In genomic region chr12:118303066-118303465, GRCm38 (mm10) we compare ENCODE assay signal across 8 mouse cellular contexts. TPM values are rescaled to one million over a fixed set of nuclear protein-coding genes. Genes with fewer than 3 reads are reported as not detected.
DNase-seq lines count a peak whose midpoint lies in the region; ATAC-seq and TF ChIP-seq lines count a peak whose summit lies in the region.
"Had no signal": no experiment of that assay in that cellular context is flagged by ENCODE, and none has a peak within 500 bp of the region (broad histone marks: within the 10 kb centered on the region; RNA-seq: fewer than 3 reads in every experiment).

No protein-coding gene starts in this region.

- no peak for TF ChIP-seq CTCF in kidney, postnatal 0 days (IDR thresholded peaks at IDR 0.05; ENCODE audit: low read depth)
- TF ChIP-seq CTCF in midbrain, postnatal 0 days (IDR thresholded peaks at IDR 0.05): no peak

- H3K4me2 ChIP-seq in kidney, postnatal 0 days (ENCODE audit: low read length): 0 out of 2 replicates have a peak overlapping the region, but pooled peaks have one; percentile 86
- H3K4me2 ChIP-seq in embryonic facial prominence, embryonic 13.5 days: peak overlapping the region; percentile 64
- H3K4me2 ChIP-seq in hindbrain, embryonic 15.5 days: peak overlapping the region; percentile 81
- H3K4me2 ChIP-seq in midbrain, postnatal 0 days (ENCODE audit: low read depth, low read length, poor library complexity, severe bottlenecking): peak overlapping the region; percentile 57; the same call in 1 of the 2 replicates

- no peaks in the 10 kb centered on the region for H3K27me3 ChIP-seq in kidney, postnatal 0 days (ENCODE audit: insufficient read depth, low read length)
- no peaks in the 10 kb centered on the region for H3K27me3 ChIP-seq in embryonic facial prominence, embryonic 13.5 days
- H3K27me3 ChIP-seq in hindbrain, embryonic 15.5 days: no peaks in the 10 kb centered on the region
- H3K27me3 ChIP-seq in midbrain, postnatal 0 days (ENCODE audit: insufficient read depth, low read length): no peaks in the 10 kb centered on the region

- no peaks in the 10 kb centered on the region for H3K36me3 ChIP-seq in kidney, postnatal 0 days (ENCODE audit: insufficient read depth, low read length)
- no peaks in the 10 kb centered on the region for H3K36me3 ChIP-seq in embryonic facial prominence, embryonic 13.5 days
- H3K36me3 ChIP-seq in hindbrain, embryonic 15.5 days: no peaks in the 10 kb centered on the region
- no peaks in the 10 kb centered on the region for H3K36me3 ChIP-seq in midbrain, postnatal 0 days (ENCODE audit: insufficient read depth, low read length)

- H3K9me3 ChIP-seq in kidney, postnatal 0 days (replicated peaks; ENCODE audit: low read length): no peaks in the 10 kb centered on the region
- no peaks in the 10 kb centered on the region for H3K9me3 ChIP-seq in embryonic facial prominence, embryonic 13.5 days
- H3K9me3 ChIP-seq in hindbrain, embryonic 15.5 days: no peaks in the 10 kb centered on the region
- no peaks in the 10 kb centered on the region for H3K9me3 ChIP-seq in midbrain, postnatal 0 days (ENCODE audit: low read length)

- H3K27ac ChIP-seq in kidney, postnatal 0 days: no peak overlapping the region
- H3K27ac ChIP-seq in embryonic facial prominence, embryonic 13.5 days: no peak overlapping the region
- H3K27ac ChIP-seq in hindbrain, embryonic 15.5 days (replicated peaks): peak overlapping the region; percentile 97
- H3K27ac ChIP-seq in midbrain, postnatal 0 days (ENCODE audit: low read depth, low read length): no peak overlapping the region

- H3K4me3 ChIP-seq in kidney, postnatal 0 days (replicated peaks; ENCODE audit: low read depth, low read length): no peak overlapping the region
- H3K4me3 ChIP-seq in embryonic facial prominence, embryonic 13.5 days: no peak overlapping the region; the same call in 1 of the 2 replicates
- H3K4me3 ChIP-seq in hindbrain, embryonic 15.5 days: peak overlapping the region; percentile 85
- H3K4me3 ChIP-seq in midbrain, postnatal 0 days (ENCODE audit: low read depth, low read length): peak overlapping the region; percentile 79; the same call in 1 of the 2 replicates

- no peaks in the 10 kb centered on the region for H3K4me1 ChIP-seq in kidney, postnatal 0 days (replicated peaks; ENCODE audit: insufficient read depth, low read length)
- peaks cover 23% of the 10 kb centered on the region for H3K4me1 ChIP-seq in embryonic facial prominence, embryonic 13.5 days
- peaks cover 27% of the 10 kb centered on the region for H3K4me1 ChIP-seq in hindbrain, embryonic 15.5 days (replicated peaks)
- H3K4me1 ChIP-seq in midbrain, postnatal 0 days (ENCODE audit: insufficient read depth, low read length): peaks cover 16% of the 10 kb centered on the region; the same call in 1 of the 2 replicates

- ATAC-seq in kidney, postnatal 0 days (replicated peaks; ENCODE audit: low FRiP score, low read depth): no peak
- ATAC-seq in embryonic facial prominence, embryonic 13.5 days (ENCODE audit: insufficient number of reproducible peaks, insufficient read depth, low FRiP score, low TSS enrichment, low read depth): no peak
- ATAC-seq in hindbrain, embryonic 15.5 days (ENCODE audit: low FRiP score, low read depth): no peak
- ATAC-seq in midbrain, postnatal 0 days (ENCODE audit: low FRiP score): no peak

- WGBS in kidney, postnatal 0 days: 95% methylated on average over 5 of the region's 5 CpGs
- 94% methylated on average over 5 of the region's 5 CpGs for WGBS in embryonic facial prominence, embryonic 13.5 days
- 95% methylated on average over 5 of the region's 5 CpGs for WGBS in hindbrain, embryonic 15.5 days
- 94% methylated on average over 5 of the region's 5 CpGs for WGBS in midbrain, postnatal 0 days

- no peak overlapping the region for H3K9ac ChIP-seq in kidney, postnatal 0 days (ENCODE audit: low read depth, low read length)
- no peak overlapping the region for H3K9ac ChIP-seq in embryonic facial prominence, embryonic 13.5 days
- H3K9ac ChIP-seq in hindbrain, embryonic 15.5 days: peak overlapping the region; percentile 65; the same call in 1 of the 2 replicates
- no peak overlapping the region for H3K9ac ChIP-seq in midbrain, postnatal 0 days (replicated peaks; ENCODE audit: low read length, poor library complexity, severe bottlenecking)

- no peak for DNase-seq in kidney, postnatal 0 days (ENCODE audit: low spot score)
- no peak for DNase-seq in kidney, postnatal 36 days
- DNase-seq in midbrain, postnatal 0 days (ENCODE audit: low spot score): no peak
- DNase-seq in left cerebral cortex, adult 18-20 months (ENCODE audit: low spot score in 2 of 2): no peak
- DNase-seq in urinary bladder, postnatal 10 days (ENCODE audit: low spot score): no peak
- DNase-seq: gastrocnemius, postnatal 10 days had no signal

RNA-seq across cellular contexts. Expression of gene Sp4, which starts 1.8 kb away (rescaled TPM):
- polyA plus RNA-seq in kidney, postnatal 0 days (2015; fragmentation: Nextera tagmentation; extraction: Ambion mirVana): 6.5 and 6.9 TPM in 2 replicates
- polyA plus RNA-seq in embryonic facial prominence, embryonic 13.5 days (2015; fragmentation: Nextera tagmentation; extraction: Ambion mirVana): 8.8 and 9.5 TPM in 2 replicates
- polyA plus RNA-seq in hindbrain, embryonic 15.5 days (2015; fragmentation: Nextera tagmentation; extraction: Ambion mirVana): 19.2 and 20.7 TPM in 2 replicates
- total RNA-seq in midbrain, postnatal 0 days (2014; rRNA removed): 50.8 and 55.2 TPM in 2 replicates
- 14.3 and 17.4 TPM in 2 replicates for polyA plus RNA-seq in midbrain, postnatal 0 days (2015; fragmentation: Nextera tagmentation; extraction: Ambion mirVana)
- 10 to 100 TPM; 31.3 to 32.4 TPM for total RNA-seq in left cerebral cortex, adult 18-20 months (2021)

Comparison
In these comparisons a context has a peak if more than half of its experiments do, and no peak if none do; other contexts are left out.
1. H3K4me3 ChIP-seq: peak in hindbrain, embryonic 15.5 days (single experiment) and midbrain, postnatal 0 days (single experiment); none in kidney, postnatal 0 days (single experiment) and embryonic facial prominence, embryonic 13.5 days (single experiment).
2. Peak in every context shown above with its lines, with median percentiles within 50 percentile points of each other: H3K4me2 ChIP-seq.